Mouse (Mus musculus): ENCODE measurements around the gene Itga2b. TPM values are rescaled to one million over a fixed set of nuclear protein-coding genes. Genes with fewer than 3 reads are reported as not detected.

The Itga2b gene
- total RNA-seq, 2 experiments from 2014 or later = 4.2 to 34.3 TPM

- ATAC-seq (replicated peaks; ENCODE audit: low FRiP score, poor library complexity, severe bottlenecking) = no peak
Measured at GRCm38 (mm10) chr11:102464901-102465300, 5.0 kb downstream of the Itga2b start.

DNA sequence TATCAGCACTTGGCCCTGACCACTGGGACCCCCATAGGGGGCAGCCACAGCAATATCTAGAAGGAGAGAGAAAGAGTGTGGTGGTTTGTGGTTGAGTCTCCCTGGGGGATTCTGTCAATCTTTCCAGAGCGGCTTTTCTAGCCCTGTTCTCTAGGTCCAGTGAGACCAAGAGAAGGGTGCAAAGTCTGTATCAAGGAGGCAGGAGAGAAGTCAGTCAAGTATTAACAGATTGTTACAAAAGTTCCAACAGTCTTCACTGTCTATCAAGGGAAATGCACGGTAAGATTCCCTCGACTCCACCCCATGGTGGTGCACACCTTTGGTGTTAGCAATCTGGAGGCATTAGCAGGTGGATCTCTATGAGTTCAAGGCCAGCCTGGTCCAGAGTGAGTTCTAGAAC, 8.2 kb downstream of the Itga2b start:
- ATAC-seq (replicated peaks; ENCODE audit: low FRiP score, poor library complexity, severe bottlenecking) = no peak

GRCm38 (mm10) chr11:102460541-102460940, 9.4 kb downstream of the Itga2b start:
- no peak for ATAC-seq (replicated peaks; ENCODE audit: low FRiP score, poor library complexity, severe bottlenecking)

DNA sequence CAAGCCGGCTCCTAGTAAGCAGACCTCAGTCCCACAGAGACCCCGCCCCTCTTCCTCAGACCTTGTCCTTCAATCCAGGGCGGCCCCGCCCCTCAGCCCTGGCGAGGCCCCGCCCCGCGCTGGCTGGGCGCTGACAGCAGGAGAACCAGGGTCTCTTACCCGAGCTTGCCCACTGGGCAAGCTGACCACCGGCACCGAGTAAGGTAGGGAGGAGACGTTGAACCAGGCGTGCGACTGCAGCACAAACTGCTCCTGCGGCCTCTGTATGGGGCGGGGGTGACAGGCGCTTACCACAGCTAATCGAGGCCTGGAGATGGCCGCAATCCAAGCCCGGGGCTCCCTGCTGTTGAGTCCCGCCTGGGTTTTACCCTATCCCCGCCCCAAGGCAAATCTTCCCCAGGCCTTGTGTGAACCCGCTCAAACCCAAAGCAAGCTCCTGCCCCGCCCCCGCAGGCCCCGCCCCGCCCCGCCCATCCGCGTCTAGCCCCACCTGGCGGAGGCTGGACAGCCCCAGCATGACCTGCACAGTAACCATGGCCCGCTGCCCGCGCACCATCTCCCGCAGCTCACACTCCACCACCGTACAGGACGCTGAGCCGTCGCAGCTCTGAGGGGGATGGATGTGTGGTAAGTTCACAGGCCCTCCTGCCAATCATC, 14.1 kb downstream of the Itga2b start:
- ATAC-seq (replicated peaks; ENCODE audit: low FRiP score, poor library complexity, severe bottlenecking) = peak; percentile 78

GRCm38 (mm10) chr11:102453131-102453530, 16.8 kb downstream of the Itga2b start:
- ATAC-seq (replicated peaks; ENCODE audit: low FRiP score, poor library complexity, severe bottlenecking) = no peak

DNA sequence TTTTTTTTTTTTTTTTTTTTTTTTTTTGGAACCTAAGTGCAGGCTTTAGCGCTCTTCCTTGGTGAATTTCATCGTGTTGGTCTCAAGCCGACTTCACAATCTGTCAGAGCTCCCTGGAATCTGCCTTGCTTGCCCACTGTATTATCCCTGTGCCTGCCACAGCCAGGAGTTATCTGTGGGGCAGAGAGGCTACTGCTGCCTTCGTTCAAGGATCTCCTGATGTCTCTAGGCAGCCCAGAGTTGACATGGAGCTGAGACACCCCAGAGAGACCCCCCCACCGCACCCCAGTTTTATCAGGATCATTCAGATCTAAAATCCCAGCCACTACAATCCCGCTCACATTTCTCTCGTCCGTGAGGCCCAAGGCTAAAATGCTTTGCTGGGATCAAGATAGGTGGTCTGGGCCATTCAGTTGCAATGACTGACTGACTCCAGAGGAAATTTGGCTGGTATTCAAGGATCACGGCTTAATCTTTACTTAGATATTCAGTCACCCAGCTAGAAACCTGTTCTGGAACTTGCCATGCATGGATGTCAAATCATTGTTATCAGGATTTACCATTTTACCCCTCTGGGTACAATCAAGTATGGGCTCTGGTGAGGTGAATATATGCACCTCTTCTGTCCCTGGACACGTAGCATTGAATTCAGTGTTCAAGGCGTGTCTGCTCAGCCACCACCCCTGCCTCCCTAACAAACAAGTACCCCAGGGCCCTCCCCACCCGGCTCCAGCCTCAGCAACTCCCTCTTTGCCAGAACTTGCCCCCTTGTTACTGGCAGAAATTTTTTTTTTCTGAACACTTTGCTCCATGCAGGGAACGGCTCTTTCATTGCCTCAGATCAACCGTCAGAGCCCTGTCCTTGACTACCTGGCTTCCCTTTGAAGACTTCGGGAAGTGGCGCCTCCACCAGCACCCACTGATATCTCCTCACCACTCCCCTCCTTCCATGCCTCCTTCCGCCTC, 20.6 kb downstream of the Itga2b start:
- ATAC-seq (replicated peaks; ENCODE audit: low FRiP score, poor library complexity, severe bottlenecking) = no peak

- no peak for ATAC-seq (replicated peaks; ENCODE audit: low FRiP score, poor library complexity, severe bottlenecking)
Measured at GRCm38 (mm10) chr11:102448327-102448726, 21.6 kb downstream of the Itga2b start.

GRCm38 (mm10) chr11:102447497-102447896, 22.4 kb downstream of the Itga2b start, which contains the start of gene Fam171a2:
Fam171a2 (minus strand) TSS chr11:102447682.
- peak; percentile 55; the same call in 1 of the 2 replicates for ATAC-seq (replicated peaks; ENCODE audit: low FRiP score, poor library complexity, severe bottlenecking)

DNA sequence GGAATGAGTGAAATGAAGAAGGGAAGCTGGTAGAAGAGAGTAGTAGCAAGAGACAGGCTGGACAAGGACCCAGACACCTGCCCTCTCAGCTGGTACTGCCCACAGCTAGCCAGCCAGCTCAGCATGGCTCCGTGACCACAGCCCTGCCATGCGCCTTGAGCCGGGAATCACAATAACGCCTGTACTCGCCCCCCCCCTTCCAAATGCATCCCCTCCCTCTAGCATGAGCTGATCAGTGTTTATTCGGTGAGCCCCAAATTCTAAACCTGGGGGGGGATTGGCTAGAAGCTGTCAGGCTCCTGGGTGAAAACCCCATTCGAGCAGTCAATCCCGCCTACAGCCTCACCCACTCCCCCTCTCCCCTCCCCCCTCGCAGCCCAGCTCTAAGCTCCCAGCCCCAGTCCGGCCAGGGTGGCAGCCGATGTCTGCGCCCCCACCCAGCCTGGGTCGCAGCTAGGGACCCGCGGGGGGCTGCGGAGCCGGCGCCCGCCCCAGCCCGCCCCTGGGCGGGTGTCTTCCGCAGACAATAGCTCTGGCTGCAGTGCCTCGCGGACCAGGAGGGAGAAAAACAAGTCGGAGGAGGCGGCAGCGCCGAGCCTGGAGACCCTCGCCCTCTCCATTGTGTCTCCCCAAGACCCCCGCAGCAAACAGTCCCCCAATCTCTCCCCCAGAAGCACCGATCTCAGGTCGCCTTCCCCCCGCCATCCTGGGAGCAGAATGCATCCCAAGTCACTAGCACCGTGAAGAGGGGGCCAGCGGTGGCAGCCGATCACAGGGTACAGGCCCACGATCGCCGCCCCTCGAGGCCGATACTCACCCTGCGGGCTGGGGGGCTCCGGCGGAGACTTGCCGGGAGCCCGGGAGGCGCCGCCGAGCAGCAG, 23.1 kb downstream of the Itga2b start:
- ATAC-seq (replicated peaks; ENCODE audit: low FRiP score, poor library complexity, severe bottlenecking) = no peak

- ATAC-seq (replicated peaks; ENCODE audit: low FRiP score, poor library complexity, severe bottlenecking) = no peak
Measured at GRCm38 (mm10) chr11:102445891-102446361, 24.0 kb downstream of the Itga2b start.

DNA sequence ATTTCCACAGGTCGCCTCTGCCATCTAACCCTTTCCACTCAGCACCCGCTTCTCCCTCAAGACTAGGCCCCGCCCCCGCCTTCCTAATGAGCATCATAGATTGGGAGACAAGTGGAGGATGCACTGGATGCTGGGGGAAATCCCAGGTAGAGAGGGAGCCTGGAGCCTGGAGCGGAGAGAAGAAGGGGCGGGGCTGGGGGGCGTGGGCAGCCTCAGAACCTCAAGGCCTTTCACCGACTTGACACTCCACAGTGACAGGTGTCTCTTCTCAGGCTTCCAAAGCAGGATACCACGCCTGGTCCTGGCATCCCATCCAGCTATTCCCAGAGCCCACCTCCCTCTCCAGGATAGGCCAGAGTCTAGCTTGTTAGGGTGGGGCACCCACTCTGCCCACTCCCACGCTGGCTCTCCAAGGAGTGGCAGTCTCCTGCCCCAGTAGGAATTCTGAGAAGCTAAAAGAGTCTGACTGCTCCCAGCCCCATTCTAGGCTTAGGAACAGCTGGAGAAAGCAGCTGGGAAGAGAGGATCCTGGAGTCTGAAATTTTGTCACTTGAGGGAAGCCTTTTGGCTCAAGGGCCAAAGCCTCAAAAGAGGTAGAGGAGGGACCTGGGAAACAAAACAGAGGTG, 24.5 kb downstream of the Itga2b start:
- no peak for ATAC-seq (replicated peaks; ENCODE audit: low FRiP score, poor library complexity, severe bottlenecking)

DNA sequence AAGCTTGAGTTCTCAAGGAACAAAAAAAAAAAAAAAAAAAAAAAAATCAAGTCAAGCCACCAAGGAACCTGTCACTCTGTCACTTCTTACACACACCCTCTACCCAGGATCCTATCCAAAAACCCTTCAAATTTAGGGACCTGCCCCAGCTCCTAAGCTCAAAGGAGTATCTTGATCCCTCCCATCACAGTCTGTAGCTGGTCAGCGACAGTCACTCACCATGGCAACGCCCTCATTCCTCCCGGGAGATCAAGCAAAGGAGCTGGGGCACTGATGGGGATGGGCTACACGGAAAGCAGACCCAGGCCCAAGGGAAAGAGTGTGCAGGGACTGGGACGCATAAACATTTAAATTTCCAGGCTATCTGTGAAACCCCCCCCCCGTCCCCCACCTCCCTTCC, 25.1 kb downstream of the Itga2b start:
- ATAC-seq (replicated peaks; ENCODE audit: low FRiP score, poor library complexity, severe bottlenecking) = no peak

DNA sequence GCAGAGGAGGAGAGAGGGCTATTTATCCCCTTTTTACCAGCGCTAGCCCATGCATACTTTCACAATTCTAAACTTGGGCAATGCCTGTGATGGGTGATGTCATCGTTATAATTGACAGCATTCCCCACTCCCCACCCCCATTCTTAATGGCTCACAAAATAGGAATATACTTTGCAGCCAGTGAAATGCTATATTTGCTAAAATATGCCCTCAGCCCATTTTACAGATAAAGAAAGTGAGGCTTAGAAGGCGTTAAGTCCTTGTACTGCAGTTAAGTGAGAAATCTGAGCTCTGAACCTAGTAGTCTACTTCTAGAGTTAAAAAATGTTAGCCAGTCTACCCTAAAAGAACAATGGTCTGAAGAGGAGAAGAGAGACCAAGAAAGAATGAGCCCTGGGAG, 25.6 kb downstream of the Itga2b start:
- ATAC-seq (replicated peaks; ENCODE audit: low FRiP score, poor library complexity, severe bottlenecking) = no peak

DNA sequence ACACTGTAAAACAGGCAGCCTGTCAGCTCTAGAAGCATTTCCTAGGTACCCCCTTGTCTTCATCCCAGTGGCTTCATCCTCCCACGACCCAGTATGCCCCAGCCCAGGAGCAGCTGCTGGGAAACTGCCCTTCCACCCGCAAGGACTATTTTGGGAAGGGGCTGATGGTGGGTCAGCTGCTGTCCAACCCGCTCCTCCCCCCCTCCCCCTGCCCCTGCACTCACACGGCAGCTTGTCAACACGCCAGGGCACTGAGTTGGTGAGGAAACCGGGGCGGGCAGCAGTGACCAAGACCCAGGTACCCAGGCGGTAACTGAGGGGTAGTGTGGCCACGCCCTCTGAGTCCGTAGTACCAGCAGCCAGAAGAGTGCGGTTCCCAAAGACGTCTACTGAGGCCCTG, 26.2 kb downstream of the Itga2b start:
- no peak for ATAC-seq (replicated peaks; ENCODE audit: low FRiP score, poor library complexity, severe bottlenecking)

- ATAC-seq (replicated peaks; ENCODE audit: low FRiP score, poor library complexity, severe bottlenecking) = no peak
Measured at GRCm38 (mm10) chr11:102442089-102442488, 27.8 kb downstream of the Itga2b start.

- no peak for ATAC-seq (replicated peaks; ENCODE audit: low FRiP score, poor library complexity, severe bottlenecking)
Measured at GRCm38 (mm10) chr11:102441434-102441833, 28.5 kb downstream of the Itga2b start.

DNA sequence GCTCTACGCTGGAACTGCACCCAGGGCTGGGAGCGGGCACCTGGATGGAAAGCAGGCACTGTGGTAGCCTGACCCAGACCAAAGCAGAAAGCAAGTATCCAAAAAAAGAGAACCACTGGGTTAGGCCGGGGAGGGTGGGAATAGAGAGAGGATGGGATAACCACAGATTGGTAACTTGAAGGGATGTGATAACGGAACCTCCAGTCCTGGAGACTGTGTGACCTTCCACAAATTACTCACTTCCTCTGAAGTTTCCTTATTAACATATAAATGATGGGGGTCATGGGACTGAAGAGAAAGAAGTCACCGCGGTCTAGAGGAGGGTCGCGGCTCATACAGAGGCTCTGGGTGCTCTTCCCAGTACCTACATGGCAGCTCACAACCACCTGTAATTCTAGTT, 29.7 kb downstream of the Itga2b start:
- no peak for ATAC-seq (replicated peaks; ENCODE audit: low FRiP score, poor library complexity, severe bottlenecking)

DNA sequence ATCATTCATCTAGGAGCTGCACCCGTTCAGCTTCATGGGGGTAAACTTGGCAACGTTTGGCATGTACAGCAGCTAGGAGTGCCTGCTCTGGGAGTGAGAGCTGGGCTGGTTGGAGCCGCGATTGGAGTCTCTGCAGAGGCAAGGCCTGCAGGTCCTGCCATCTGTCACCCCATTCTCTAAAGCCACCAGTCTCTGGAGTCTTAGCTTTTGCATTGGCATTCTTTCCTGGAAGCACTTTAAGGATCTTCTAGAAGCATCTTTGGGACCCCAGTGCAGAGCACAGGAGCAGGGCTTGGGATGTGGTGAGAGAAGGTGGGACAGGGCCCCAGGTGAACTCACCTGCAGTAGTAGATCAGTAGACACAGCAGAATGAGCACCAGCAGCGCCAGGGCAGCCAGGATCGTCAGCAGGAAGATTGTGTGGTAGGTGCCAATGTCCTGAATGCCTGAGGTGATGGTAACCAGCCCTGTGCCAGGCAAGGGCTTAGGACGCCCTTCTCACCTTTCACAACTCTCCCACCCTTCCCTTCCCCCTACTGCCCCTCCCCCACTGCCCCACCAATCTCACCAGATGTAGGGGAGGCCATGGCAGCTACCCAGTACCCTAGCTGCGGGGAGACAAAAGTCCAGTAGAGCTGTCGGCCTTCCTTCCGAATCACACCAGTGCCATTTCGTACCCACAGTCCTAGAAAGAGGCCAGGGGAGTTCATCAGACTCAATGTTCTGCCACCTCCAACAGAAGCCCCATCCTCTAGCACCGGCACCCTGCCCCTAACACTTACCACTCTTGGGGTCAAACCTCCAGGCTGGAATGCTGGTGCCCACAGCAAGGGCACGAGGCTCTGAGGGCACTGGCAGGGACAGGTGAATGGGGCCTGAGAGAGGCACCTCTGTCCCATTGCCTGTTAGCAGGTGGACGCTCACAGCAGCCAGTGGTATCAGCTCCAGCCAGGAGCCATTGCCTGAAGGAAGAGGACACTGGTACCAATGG, 30.5 kb downstream of the Itga2b start:
- ATAC-seq (replicated peaks; ENCODE audit: low FRiP score, poor library complexity, severe bottlenecking) = no peak

Measured in erythroid progenitor cell, adult 5-6 weeks (primary cell).